ENCODE assay signal across 8 mouse cellular contexts in the genomic region with DNA sequence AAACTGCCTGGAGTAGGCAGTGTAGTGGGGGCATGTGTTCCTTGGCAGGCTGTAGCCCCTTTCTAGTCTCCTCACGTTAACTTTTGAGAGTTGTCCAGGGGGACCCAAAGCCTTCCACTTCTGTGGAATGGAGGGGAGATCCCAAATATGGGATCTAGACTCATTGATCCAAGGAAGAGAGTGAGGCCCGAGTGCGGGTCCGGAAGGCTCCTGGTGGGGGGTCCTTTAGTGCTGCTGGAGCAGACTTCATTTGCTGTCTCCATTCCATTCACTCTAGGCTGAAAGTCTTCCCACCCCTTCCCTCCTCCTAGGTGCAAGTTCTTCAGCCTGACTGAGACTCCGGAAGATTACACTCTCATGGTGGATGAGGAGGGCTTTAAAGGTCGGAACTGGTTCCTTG. TPM values are rescaled to one million over a fixed set of nuclear protein-coding genes. Genes with fewer than 3 reads are reported as not detected.
DNase-seq lines count a peak whose midpoint lies in the region; ATAC-seq and TF ChIP-seq lines count a peak whose summit lies in the region.

No protein-coding gene starts in this region.

- H3K9me3 ChIP-seq in heart, embryonic 15.5 days (replicated peaks) = no peaks in the 10 kb centered on the region
- H3K9me3 ChIP-seq in G1E (replicated peaks) = no peaks in the 10 kb centered on the region
- no peaks in the 10 kb centered on the region for H3K9me3 ChIP-seq in hindbrain, embryonic 10.5 days
- peaks cover 4% of the 10 kb centered on the region; the same call in 1 of the 2 replicates for H3K9me3 ChIP-seq in midbrain, embryonic 10.5 days (replicated peaks)

- H3K27ac ChIP-seq in heart, embryonic 15.5 days = peak overlapping the region; percentile 66
- peak overlapping the region; percentile 72; the same call in 1 of the 2 replicates for H3K27ac ChIP-seq in hindbrain, embryonic 10.5 days
- H3K27ac ChIP-seq in midbrain, embryonic 10.5 days (replicated peaks) = peak overlapping the region; percentile 55

- peak overlapping the region; percentile 95 for H3K4me2 ChIP-seq in heart, embryonic 15.5 days

- ATAC-seq in heart, embryonic 15.5 days (replicated peaks; ENCODE audit: insufficient number of reproducible peaks, insufficient read depth, low FRiP score, low read depth) = no peak
- ATAC-seq in G1E (ENCODE audit: extremely low read depth, insufficient number of reproducible peaks, low FRiP score, poor library complexity, severe bottlenecking) = no peak

- WGBS in heart, embryonic 15.5 days = 8% methylated on average over 6 of the region's 6 CpGs
- 6% methylated on average over 6 of the region's 6 CpGs for WGBS in hindbrain, embryonic 10.5 days
- 2% methylated on average over 6 of the region's 6 CpGs for WGBS in midbrain, embryonic 10.5 days

- H3K9ac ChIP-seq in heart, embryonic 15.5 days = peak overlapping the region; percentile 64

- DNase-seq in heart, postnatal 36 days = no peak
- no peak for DNase-seq in G1E (ENCODE audit: low spot score)
- DNase-seq in hindbrain, embryonic 10.5 days (ENCODE audit: low spot score) = no peak
- DNase-seq in midbrain, embryonic 10.5 days (ENCODE audit: low spot score) = no peak
- no peak for DNase-seq in urinary bladder, postnatal 25 days (ENCODE audit: low spot score)
- DNase-seq in urinary bladder, postnatal 14 days (ENCODE audit: low spot score) = no peak
- DNase-seq in embryo, embryonic 9.5 days (ENCODE audit: extremely low spot score) = no peak

- TF ChIP-seq CTCF in G1E (IDR thresholded peaks at IDR 0.05; ENCODE audit: low read depth, low read length) = no peak

- peaks cover 12% of the 10 kb centered on the region for H3K36me3 ChIP-seq in heart, embryonic 15.5 days
- peaks cover 48% of the 10 kb centered on the region for H3K36me3 ChIP-seq in G1E (replicated peaks)
- peaks cover 21% of the 10 kb centered on the region for H3K36me3 ChIP-seq in hindbrain, embryonic 10.5 days
- H3K36me3 ChIP-seq in midbrain, embryonic 10.5 days = peaks cover 24% of the 10 kb centered on the region

- peak overlapping the region; percentile 59 for H3K4me3 ChIP-seq in heart, embryonic 15.5 days
- H3K4me3 ChIP-seq in G1E (ENCODE audit: low read depth, low read length) = peak overlapping the region; percentile 74
- peak overlapping the region; percentile 63 for H3K4me3 ChIP-seq in hindbrain, embryonic 10.5 days
- peak overlapping the region; percentile 64 for H3K4me3 ChIP-seq in midbrain, embryonic 10.5 days

- H3K4me1 ChIP-seq in heart, embryonic 15.5 days (replicated peaks) = peaks cover 36% of the 10 kb centered on the region
- peaks cover 68% of the 10 kb centered on the region for H3K4me1 ChIP-seq in G1E (ENCODE audit: insufficient read depth, low read depth, low read length)
- H3K4me1 ChIP-seq in hindbrain, embryonic 10.5 days (replicated peaks) = peaks cover 28% of the 10 kb centered on the region
- H3K4me1 ChIP-seq in midbrain, embryonic 10.5 days = peaks cover 33% of the 10 kb centered on the region

- intact Hi-C loops in heart, postnatal 36 days (cut with DNase I) = loop anchor here (1.0 kb wide), 2 partner anchors 58 to 83 kb away; a partner anchor contains a TSS

- H3K27me3 ChIP-seq in heart, embryonic 15.5 days = peaks cover 5% of the 10 kb centered on the region
- H3K27me3 ChIP-seq in G1E (ENCODE audit: insufficient read depth, low read length) = peaks cover 2% of the 10 kb centered on the region; the same call in 1 of the 2 replicates
- H3K27me3 ChIP-seq in hindbrain, embryonic 10.5 days (ENCODE audit: insufficient read depth, poor library complexity, severe bottlenecking) = peaks cover 31% of the 10 kb centered on the region
- H3K27me3 ChIP-seq in midbrain, embryonic 10.5 days (ENCODE audit: low read depth, poor library complexity, severe bottlenecking) = peaks cover 30% of the 10 kb centered on the region

RNA-seq across cellular contexts. Expression of a gene that starts 0.6 kb away (rescaled TPM):
- polyA plus RNA-seq in heart, embryonic 15.5 days (2015; fragmentation: Nextera tagmentation; extraction: Ambion mirVana) = 6.7 and 13.3 TPM in 2 replicates
- total RNA-seq in heart, postnatal 36 days (2021) = 1 to 10 TPM; 5.2 to 5.5 TPM
- total RNA-seq in G1E (2014; fragmentation: Nextera tagmentation) (8.4 and 9.0 TPM in 2 replicates), G1E (2017) (8.2 and 10.7 TPM in 2 replicates)
- polyA plus RNA-seq in G1E (2012) = 2.9 and 4.5 TPM in 2 replicates
- 2.7 and 3.6 TPM in 2 replicates for polyA plus RNA-seq in hindbrain, embryonic 10.5 days (2016; fragmentation: Nextera tagmentation; extraction: Ambion mirVana)
- 2.7 and 3.4 TPM in 2 replicates for polyA plus RNA-seq in midbrain, embryonic 10.5 days (2016; fragmentation: Nextera tagmentation; extraction: Ambion mirVana)

RNA-seq across cellular contexts. Expression of a gene that starts 17.6 kb away (rescaled TPM):
- 0.09 and 0.33 TPM in 2 replicates for polyA plus RNA-seq in heart, embryonic 15.5 days (2015; fragmentation: Nextera tagmentation; extraction: Ambion mirVana)
- total RNA-seq in heart, postnatal 36 days (2021) = not detected
- total RNA-seq in G1E (2014; fragmentation: Nextera tagmentation) = 7.2 and 8.0 TPM in 2 replicates
- total RNA-seq in G1E (2017) = 8.3 and 10.3 TPM in 2 replicates
- 4.0 and 4.5 TPM in 2 replicates for polyA plus RNA-seq in G1E (2012)
- polyA plus RNA-seq in hindbrain, embryonic 10.5 days (2016; fragmentation: Nextera tagmentation; extraction: Ambion mirVana) = 0.09 TPM in 1 of 2 replicates, not detected in the other
- polyA plus RNA-seq in midbrain, embryonic 10.5 days (2016; fragmentation: Nextera tagmentation; extraction: Ambion mirVana) = 0.05 TPM in 1 of 2 replicates, not detected in the other

RNA-seq across cellular contexts. Expression of a gene that starts 32.0 kb away (rescaled TPM):
- 13.9 and 21.6 TPM in 2 replicates for polyA plus RNA-seq in heart, embryonic 15.5 days (2015; fragmentation: Nextera tagmentation; extraction: Ambion mirVana)
- 10 to 100 TPM in 1 of 2 experiments, 1 to 10 TPM in 1; 8.6 to 11.2 TPM for total RNA-seq in heart, postnatal 36 days (2021)
- total RNA-seq in G1E (2014; fragmentation: Nextera tagmentation) (2.2 and 5.0 TPM in 2 replicates), G1E (2017) (20.8 and 25.4 TPM in 2 replicates)
- 24.1 and 28.3 TPM in 2 replicates for polyA plus RNA-seq in G1E (2012)
- 29.4 and 32.3 TPM in 2 replicates for polyA plus RNA-seq in hindbrain, embryonic 10.5 days (2016; fragmentation: Nextera tagmentation; extraction: Ambion mirVana)
- 26.3 and 26.4 TPM in 2 replicates for polyA plus RNA-seq in midbrain, embryonic 10.5 days (2016; fragmentation: Nextera tagmentation; extraction: Ambion mirVana)

RNA-seq across cellular contexts. Expression of a gene that starts 38.7 kb away (rescaled TPM):
- 0.23 and 0.55 TPM in 2 replicates for polyA plus RNA-seq in heart, embryonic 15.5 days (2015; fragmentation: Nextera tagmentation; extraction: Ambion mirVana)
- under 1 TPM; 0.16 to 0.50 TPM for total RNA-seq in heart, postnatal 36 days (2021)
- total RNA-seq in G1E (2014; fragmentation: Nextera tagmentation) (0.75 TPM in 1 of 2 replicates, not detected in the other), G1E (2017) (1.0 and 1.2 TPM in 2 replicates)
- 0.02 and 0.12 TPM in 2 replicates for polyA plus RNA-seq in G1E (2012)
- polyA plus RNA-seq in hindbrain, embryonic 10.5 days (2016; fragmentation: Nextera tagmentation; extraction: Ambion mirVana) = 0.05 and 0.09 TPM in 2 replicates
- polyA plus RNA-seq in midbrain, embryonic 10.5 days (2016; fragmentation: Nextera tagmentation; extraction: Ambion mirVana) = 0.21 TPM in 1 of 2 replicates, not detected in the other

RNA-seq across cellular contexts. Expression of a gene that starts 58.5 kb away (rescaled TPM):
- polyA plus RNA-seq in heart, embryonic 15.5 days (2015; fragmentation: Nextera tagmentation; extraction: Ambion mirVana) = 27.0 and 32.8 TPM in 2 replicates
- total RNA-seq in heart, postnatal 36 days (2021) = 10 to 100 TPM; 32.7 to 36.7 TPM
- 103 and 124 TPM in 2 replicates for total RNA-seq in G1E (2014; fragmentation: Nextera tagmentation)
- total RNA-seq in G1E (2017) = 35.4 and 39.0 TPM in 2 replicates
- 138 and 174 TPM in 2 replicates for polyA plus RNA-seq in G1E (2012)
- 92.1 and 95.3 TPM in 2 replicates for polyA plus RNA-seq in hindbrain, embryonic 10.5 days (2016; fragmentation: Nextera tagmentation; extraction: Ambion mirVana)
- polyA plus RNA-seq in midbrain, embryonic 10.5 days (2016; fragmentation: Nextera tagmentation; extraction: Ambion mirVana) = 95.2 and 97.1 TPM in 2 replicates
